Mouse (Mus musculus): ENCODE data around the gene E130114P18Rik. TPM values are rescaled to one million over a fixed set of nuclear protein-coding genes. Genes with fewer than 3 reads are reported as not detected.

Gene E130114P18Rik
- polyA plus RNA-seq, 1 experiment from 2014 or later: 6.3 TPM

- no peak for ATAC-seq (ENCODE audit: insufficient number of reproducible peaks, insufficient read depth, low FRiP score, low read depth)
- peaks cover 4% of the 10 kb centered on the region; the same call in 1 of the 2 replicates for H3K4me1 ChIP-seq (ENCODE audit: control insufficient read depth, insufficient read depth, low read length)
- peaks cover 10% of the 10 kb centered on the region; the same call in 1 of the 2 replicates for H3K36me3 ChIP-seq (ENCODE audit: control insufficient read depth, insufficient read depth, low read length)
- H3K4me3 ChIP-seq (ENCODE audit: low read depth, low read length): no peak overlapping the region
- H3K9me3 ChIP-seq (ENCODE audit: control insufficient read depth, low read depth, low read length): no peaks in the 10 kb centered on the region
- no peaks in the 10 kb centered on the region for H3K27me3 ChIP-seq (ENCODE audit: control insufficient read depth, insufficient read depth, low read length)
- no peak overlapping the region for H3K9ac ChIP-seq (replicated peaks; ENCODE audit: low read depth, low read length)
- no peak overlapping the region for H3K27ac ChIP-seq (ENCODE audit: low read length)
- WGBS: 89% methylated on average over 5 of the region's 5 CpGs
- no peak overlapping the region for H3K4me2 ChIP-seq (replicated peaks; ENCODE audit: low read depth, low read length)
These were observed 18.1 kb upstream of the E130114P18Rik start for GRCm38 (mm10) chr4:97795957-97796356.

GRCm38 (mm10) chr4:97794865-97795264 lies 17.0 kb upstream of the E130114P18Rik start:
- peaks cover 5% of the 10 kb centered on the region; the same call in 1 of the 2 replicates for H3K36me3 ChIP-seq (ENCODE audit: control insufficient read depth, insufficient read depth, low read length)
- no peak overlapping the region for H3K27ac ChIP-seq (ENCODE audit: low read length)
- no peak overlapping the region for H3K9ac ChIP-seq (replicated peaks; ENCODE audit: low read depth, low read length)
- peaks cover 4% of the 10 kb centered on the region; the same call in 1 of the 2 replicates for H3K4me1 ChIP-seq (ENCODE audit: control insufficient read depth, insufficient read depth, low read length)
- no peaks in the 10 kb centered on the region for H3K27me3 ChIP-seq (ENCODE audit: control insufficient read depth, insufficient read depth, low read length)
- no peak overlapping the region for H3K4me2 ChIP-seq (replicated peaks; ENCODE audit: low read depth, low read length)
- 83% methylated on average over 4 of the region's 4 CpGs for WGBS
- no peak for ATAC-seq (ENCODE audit: insufficient number of reproducible peaks, insufficient read depth, low FRiP score, low read depth)
- no peaks in the 10 kb centered on the region for H3K9me3 ChIP-seq (ENCODE audit: control insufficient read depth, low read depth, low read length)
- no peak overlapping the region for H3K4me3 ChIP-seq (ENCODE audit: low read depth, low read length)

GRCm38 (mm10) chr4:97793931-97794330 lies 16.1 kb upstream of the E130114P18Rik start:
- peaks cover 5% of the 10 kb centered on the region; the same call in 1 of the 2 replicates for H3K36me3 ChIP-seq (ENCODE audit: control insufficient read depth, insufficient read depth, low read length)
- no peak overlapping the region for H3K4me3 ChIP-seq (ENCODE audit: low read depth, low read length)
- WGBS: 83% methylated on average over 10 of the region's 10 CpGs
- H3K4me2 ChIP-seq (replicated peaks; ENCODE audit: low read depth, low read length): no peak overlapping the region
- H3K27ac ChIP-seq (ENCODE audit: low read length): no peak overlapping the region
- H3K9ac ChIP-seq (replicated peaks; ENCODE audit: low read depth, low read length): no peak overlapping the region
- no peaks in the 10 kb centered on the region for H3K27me3 ChIP-seq (ENCODE audit: control insufficient read depth, insufficient read depth, low read length)
- ATAC-seq (ENCODE audit: insufficient number of reproducible peaks, insufficient read depth, low FRiP score, low read depth): no peak
- no peaks in the 10 kb centered on the region for H3K9me3 ChIP-seq (ENCODE audit: control insufficient read depth, low read depth, low read length)
- H3K4me1 ChIP-seq (ENCODE audit: control insufficient read depth, insufficient read depth, low read length): peaks cover 4% of the 10 kb centered on the region; the same call in 1 of the 2 replicates

- peaks cover 3% of the 10 kb centered on the region; the same call in 1 of the 2 replicates for H3K4me1 ChIP-seq (ENCODE audit: control insufficient read depth, insufficient read depth, low read length)
- peaks cover 19% of the 10 kb centered on the region; the same call in 1 of the 2 replicates for H3K36me3 ChIP-seq (ENCODE audit: control insufficient read depth, insufficient read depth, low read length)
- H3K4me2 ChIP-seq (replicated peaks; ENCODE audit: low read depth, low read length): no peak overlapping the region
- H3K27ac ChIP-seq (ENCODE audit: low read length): no peak overlapping the region
- 76% methylated on average over 4 of the region's 4 CpGs for WGBS
- no peaks in the 10 kb centered on the region for H3K27me3 ChIP-seq (ENCODE audit: control insufficient read depth, insufficient read depth, low read length)
- ATAC-seq (ENCODE audit: insufficient number of reproducible peaks, insufficient read depth, low FRiP score, low read depth): no peak
- H3K9me3 ChIP-seq (ENCODE audit: control insufficient read depth, low read depth, low read length): no peaks in the 10 kb centered on the region
- no peak overlapping the region for H3K9ac ChIP-seq (replicated peaks; ENCODE audit: low read depth, low read length)
- H3K4me3 ChIP-seq (ENCODE audit: low read depth, low read length): no peak overlapping the region
These were observed 10.7 kb upstream of the E130114P18Rik start for GRCm38 (mm10) chr4:97788537-97788936.

- H3K4me1 ChIP-seq (ENCODE audit: control insufficient read depth, insufficient read depth, low read length): peaks cover 3% of the 10 kb centered on the region; the same call in 1 of the 2 replicates
- no peaks in the 10 kb centered on the region for H3K9me3 ChIP-seq (ENCODE audit: control insufficient read depth, low read depth, low read length)
- H3K4me2 ChIP-seq (replicated peaks; ENCODE audit: low read depth, low read length): no peak overlapping the region
- H3K9ac ChIP-seq (replicated peaks; ENCODE audit: low read depth, low read length): no peak overlapping the region
- H3K4me3 ChIP-seq (ENCODE audit: low read depth, low read length): no peak overlapping the region
- no peak for ATAC-seq (ENCODE audit: insufficient number of reproducible peaks, insufficient read depth, low FRiP score, low read depth)
- H3K27me3 ChIP-seq (ENCODE audit: control insufficient read depth, insufficient read depth, low read length): no peaks in the 10 kb centered on the region
- H3K36me3 ChIP-seq (ENCODE audit: control insufficient read depth, insufficient read depth, low read length): peaks cover 22% of the 10 kb centered on the region
- H3K27ac ChIP-seq (ENCODE audit: low read length): no peak overlapping the region
- 76% methylated on average over 3 of the region's 3 CpGs for WGBS
These were observed 9.6 kb upstream of the E130114P18Rik start for GRCm38 (mm10) chr4:97787515-97787914.

- no peak overlapping the region for H3K4me2 ChIP-seq (replicated peaks; ENCODE audit: low read depth, low read length)
- no peak for ATAC-seq (ENCODE audit: insufficient number of reproducible peaks, insufficient read depth, low FRiP score, low read depth)
- no peaks in the 10 kb centered on the region for H3K27me3 ChIP-seq (ENCODE audit: control insufficient read depth, insufficient read depth, low read length)
- peaks cover 3% of the 10 kb centered on the region; the same call in 1 of the 2 replicates for H3K4me1 ChIP-seq (ENCODE audit: control insufficient read depth, insufficient read depth, low read length)
- no peak overlapping the region for H3K27ac ChIP-seq (ENCODE audit: low read length)
- no peaks in the 10 kb centered on the region for H3K9me3 ChIP-seq (ENCODE audit: control insufficient read depth, low read depth, low read length)
- no peak overlapping the region for H3K4me3 ChIP-seq (ENCODE audit: low read depth, low read length)
- H3K36me3 ChIP-seq (ENCODE audit: control insufficient read depth, insufficient read depth, low read length): peaks cover 22% of the 10 kb centered on the region
- 56% methylated on average over 8 of the region's 8 CpGs for WGBS
- no peak overlapping the region for H3K9ac ChIP-seq (replicated peaks; ENCODE audit: low read depth, low read length)
These were observed 8.7 kb upstream of the E130114P18Rik start for GRCm38 (mm10) chr4:97786571-97786970.

- no peaks in the 10 kb centered on the region for H3K27me3 ChIP-seq (ENCODE audit: control insufficient read depth, insufficient read depth, low read length)
- H3K4me3 ChIP-seq (ENCODE audit: low read depth, low read length): no peak overlapping the region
- ATAC-seq (ENCODE audit: insufficient number of reproducible peaks, insufficient read depth, low FRiP score, low read depth): no peak
- H3K27ac ChIP-seq (ENCODE audit: low read length): no peak overlapping the region
- no peak overlapping the region for H3K4me2 ChIP-seq (replicated peaks; ENCODE audit: low read depth, low read length)
- 83% methylated on average over 8 of the region's 8 CpGs for WGBS
- H3K9ac ChIP-seq (replicated peaks; ENCODE audit: low read depth, low read length): no peak overlapping the region
- H3K36me3 ChIP-seq (ENCODE audit: control insufficient read depth, insufficient read depth, low read length): peaks cover 22% of the 10 kb centered on the region
- H3K4me1 ChIP-seq (ENCODE audit: control insufficient read depth, insufficient read depth, low read length): peaks cover 3% of the 10 kb centered on the region; the same call in 1 of the 2 replicates
- no peaks in the 10 kb centered on the region for H3K9me3 ChIP-seq (ENCODE audit: control insufficient read depth, low read depth, low read length)
These were observed 7.8 kb upstream of the E130114P18Rik start for GRCm38 (mm10) chr4:97785547-97786271.

GRCm38 (mm10) chr4:97784236-97784635 lies 6.4 kb upstream of the E130114P18Rik start:
- Histone ChIP-seq H3K9me3 (ENCODE audit: control insufficient read depth, low read depth, low read length) (no peaks in the 10 kb centered on the region), H3K27me3 (ENCODE audit: control insufficient read depth, insufficient read depth, low read length) (no peaks in the 10 kb centered on the region), H3K36me3 (ENCODE audit: control insufficient read depth, insufficient read depth, low read length) (peaks cover 22% of the 10 kb centered on the region), H3K4me2 (replicated peaks; ENCODE audit: low read depth, low read length) (no peak overlapping the region), H3K27ac (ENCODE audit: low read length) (no peak overlapping the region), H3K4me3 (ENCODE audit: low read depth, low read length) (no peak overlapping the region), H3K9ac (replicated peaks; ENCODE audit: low read depth, low read length) (no peak overlapping the region), H3K4me1 (ENCODE audit: control insufficient read depth, insufficient read depth, low read length) (peaks cover 3% of the 10 kb centered on the region; the same call in 1 of the 2 replicates)
- no peak for ATAC-seq (ENCODE audit: insufficient number of reproducible peaks, insufficient read depth, low FRiP score, low read depth)
- WGBS: 85% methylated on average over 11 of the region's 11 CpGs
